Mouse (Mus musculus): ENCODE data around the gene Wfdc5. TPM values are rescaled to one million over a fixed set of nuclear protein-coding genes. Genes with fewer than 3 reads are reported as not detected.

Gene Wfdc5
- polyA plus RNA-seq, 1 experiment from 2014 or later = not detected

DNA sequence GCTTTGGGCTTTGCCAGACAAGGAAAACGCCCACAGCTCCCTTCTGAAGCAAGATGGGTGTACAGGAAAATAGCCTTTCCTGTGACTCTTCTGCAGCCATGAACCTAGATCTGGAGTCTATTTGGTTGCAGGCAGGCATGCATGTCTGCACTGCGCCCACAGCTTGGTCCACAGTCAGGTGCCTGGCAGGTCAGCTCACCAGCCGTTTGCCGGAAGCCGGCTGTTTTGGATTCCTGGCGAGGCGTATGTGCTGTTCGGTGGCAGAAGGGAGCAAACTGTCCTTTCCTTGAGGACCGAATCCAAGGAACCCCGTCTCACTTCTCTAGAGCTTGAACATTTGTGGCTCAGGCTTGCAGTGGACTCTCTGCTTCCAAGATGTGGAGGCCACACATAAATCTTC lies 28.5 kb downstream of the Wfdc5 start:
- Histone ChIP-seq H3K36me3 (replicated peaks; ENCODE audit: insufficient read depth, low read length) (peaks cover 36% of the 10 kb centered on the region), H3K4me2 (ENCODE audit: low read depth, low read length) (no peak overlapping the region), H3K4me3 (ENCODE audit: low read depth, low read length) (no peak overlapping the region), H3K4me1 (ENCODE audit: insufficient read depth) (no peaks in the 10 kb centered on the region), H3K9me3 (ENCODE audit: low read length) (no peaks in the 10 kb centered on the region), H3K27me3 (ENCODE audit: insufficient read depth, low read length) (no peaks in the 10 kb centered on the region), H3K9ac (replicated peaks) (no peak overlapping the region), H3K27ac (ENCODE audit: low read depth) (no peak overlapping the region)
- TF ChIP-seq EP300 (IDR thresholded peaks at IDR 0.05; ENCODE audit: low read depth) (no peak), CTCF (IDR thresholded peaks at IDR 0.05; ENCODE audit: low read depth) (no peak)
- 90% methylated on average over 10 of the region's 10 CpGs for WGBS (ENCODE audit: insufficient replicate concordance)
- DNase-seq (no peak), ATAC-seq (no peak)

DNA sequence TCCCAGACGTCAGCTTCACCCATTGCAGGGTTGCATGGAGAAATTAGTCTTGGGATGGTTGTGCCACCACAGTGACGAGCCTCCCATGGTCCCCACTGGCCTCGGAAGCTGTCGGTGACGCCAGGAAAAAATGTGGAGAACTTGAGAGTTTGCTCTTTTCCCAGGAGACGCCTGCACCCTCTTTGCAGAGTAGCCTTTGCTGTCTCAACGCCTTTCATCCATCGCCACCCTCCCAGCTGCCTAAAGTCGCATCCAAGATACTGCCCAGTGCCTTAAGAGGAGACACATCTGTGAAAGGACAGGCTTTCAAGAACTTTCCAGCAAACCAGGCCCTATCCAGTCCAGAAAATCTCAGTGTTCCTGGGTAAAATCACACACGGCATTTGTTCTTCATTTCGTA lies 30.2 kb downstream of the Wfdc5 start:
- Histone ChIP-seq H3K27me3 (ENCODE audit: insufficient read depth, low read length) (no peaks in the 10 kb centered on the region), H3K27ac (ENCODE audit: low read depth) (no peak overlapping the region), H3K4me2 (ENCODE audit: low read depth, low read length) (no peak overlapping the region), H3K9me3 (ENCODE audit: low read length) (no peaks in the 10 kb centered on the region), H3K4me3 (ENCODE audit: low read depth, low read length) (no peak overlapping the region), H3K4me1 (ENCODE audit: insufficient read depth) (no peaks in the 10 kb centered on the region), H3K9ac (replicated peaks) (no peak overlapping the region), H3K36me3 (replicated peaks; ENCODE audit: insufficient read depth, low read length) (peaks cover 42% of the 10 kb centered on the region)
- DNase-seq = no peak
- WGBS (ENCODE audit: insufficient replicate concordance) = 85% methylated on average over 11 of the region's 11 CpGs
- no peak for ATAC-seq
- TF ChIP-seq CTCF (IDR thresholded peaks at IDR 0.05; ENCODE audit: low read depth) (no peak), EP300 (IDR thresholded peaks at IDR 0.05; ENCODE audit: low read depth) (no peak)

DNA sequence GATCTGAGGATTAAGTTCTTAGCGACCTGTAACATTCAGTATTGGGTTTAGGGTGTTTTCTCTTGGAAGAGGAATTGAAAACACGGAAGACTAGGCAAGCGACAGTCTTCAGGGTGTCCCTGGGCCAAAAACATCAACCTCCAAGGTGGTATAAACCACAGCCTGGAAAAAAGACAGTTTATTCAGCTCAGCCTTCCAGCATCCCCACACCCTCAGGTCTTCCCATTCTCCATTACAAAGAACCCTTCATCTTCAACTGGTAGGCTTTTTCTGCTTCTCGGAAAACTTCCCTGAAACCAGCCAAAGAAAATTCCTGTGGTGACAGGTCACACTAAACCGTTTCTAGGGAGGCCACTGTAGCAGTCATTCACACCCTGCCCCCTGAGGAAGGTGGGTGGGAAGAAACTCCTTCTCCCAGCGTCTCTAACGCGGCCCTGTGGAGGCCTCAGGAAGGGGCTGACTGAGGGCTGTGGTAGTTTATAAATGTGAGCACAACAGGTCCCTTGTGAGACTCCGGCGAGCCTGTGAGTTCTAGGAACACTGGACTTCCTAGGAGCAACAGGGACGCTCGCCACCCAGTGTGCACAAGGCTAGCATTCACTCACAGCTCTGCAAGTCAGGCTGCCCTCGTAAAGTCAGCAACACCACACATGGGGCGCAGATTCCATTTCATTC lies 32.3 kb downstream of the Wfdc5 start:
- no peak for TF ChIP-seq CTCF (IDR thresholded peaks at IDR 0.05; ENCODE audit: low read depth)
- no peak for TF ChIP-seq EP300 (IDR thresholded peaks at IDR 0.05; ENCODE audit: low read depth)
- H3K4me3 ChIP-seq (ENCODE audit: low read depth, low read length) = no peak overlapping the region
- H3K36me3 ChIP-seq (replicated peaks; ENCODE audit: insufficient read depth, low read length) = peaks cover 35% of the 10 kb centered on the region
- ATAC-seq (no peak), DNase-seq (no peak)
- no peaks in the 10 kb centered on the region for H3K4me1 ChIP-seq (ENCODE audit: insufficient read depth)
- H3K9me3 ChIP-seq (ENCODE audit: low read length) = no peaks in the 10 kb centered on the region
- no peak overlapping the region for H3K9ac ChIP-seq (replicated peaks)
- WGBS (ENCODE audit: insufficient replicate concordance) = 80% methylated on average over 14 of the region's 14 CpGs
- no peaks in the 10 kb centered on the region for H3K27me3 ChIP-seq (ENCODE audit: insufficient read depth, low read length)
- H3K27ac ChIP-seq (ENCODE audit: low read depth) = no peak overlapping the region
- no peak overlapping the region for H3K4me2 ChIP-seq (ENCODE audit: low read depth, low read length)

DNA sequence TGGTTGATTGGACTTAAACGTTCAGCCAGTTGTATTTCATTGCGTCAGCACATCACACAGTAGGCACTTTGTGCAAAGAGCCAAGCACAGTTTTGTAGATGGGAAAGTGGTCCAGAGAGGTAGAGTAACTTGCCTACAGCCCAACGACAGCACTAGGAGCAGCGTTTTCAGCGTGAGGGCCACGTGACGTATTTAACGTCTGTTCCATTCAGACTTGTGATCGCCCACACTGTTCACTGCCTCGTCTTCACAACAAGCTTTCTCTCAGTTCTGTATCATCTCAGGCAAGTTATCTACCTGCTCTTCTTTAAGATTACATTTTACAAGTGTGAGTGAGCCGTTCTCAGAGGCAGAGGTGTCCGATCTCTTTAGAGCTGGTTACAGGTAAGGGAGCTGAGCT lies 36.0 kb downstream of the Wfdc5 start:
- ATAC-seq (no peak), DNase-seq (no peak)
- H3K9ac ChIP-seq (replicated peaks) = no peak overlapping the region
- H3K4me1 ChIP-seq (ENCODE audit: insufficient read depth) = no peaks in the 10 kb centered on the region
- no peaks in the 10 kb centered on the region for H3K27me3 ChIP-seq (ENCODE audit: insufficient read depth, low read length)
- no peak overlapping the region for H3K4me2 ChIP-seq (ENCODE audit: low read depth, low read length)
- no peak overlapping the region for H3K27ac ChIP-seq (ENCODE audit: low read depth)
- peaks cover 16% of the 10 kb centered on the region for H3K36me3 ChIP-seq (replicated peaks; ENCODE audit: insufficient read depth, low read length)
- no peaks in the 10 kb centered on the region for H3K9me3 ChIP-seq (ENCODE audit: low read length)
- TF ChIP-seq EP300 (IDR thresholded peaks at IDR 0.05; ENCODE audit: low read depth) (no peak), CTCF (IDR thresholded peaks at IDR 0.05; ENCODE audit: low read depth) (no peak)
- WGBS (ENCODE audit: insufficient replicate concordance) = 90% methylated on average over 12 of the region's 12 CpGs
- no peak overlapping the region for H3K4me3 ChIP-seq (ENCODE audit: low read depth, low read length)

DNA sequence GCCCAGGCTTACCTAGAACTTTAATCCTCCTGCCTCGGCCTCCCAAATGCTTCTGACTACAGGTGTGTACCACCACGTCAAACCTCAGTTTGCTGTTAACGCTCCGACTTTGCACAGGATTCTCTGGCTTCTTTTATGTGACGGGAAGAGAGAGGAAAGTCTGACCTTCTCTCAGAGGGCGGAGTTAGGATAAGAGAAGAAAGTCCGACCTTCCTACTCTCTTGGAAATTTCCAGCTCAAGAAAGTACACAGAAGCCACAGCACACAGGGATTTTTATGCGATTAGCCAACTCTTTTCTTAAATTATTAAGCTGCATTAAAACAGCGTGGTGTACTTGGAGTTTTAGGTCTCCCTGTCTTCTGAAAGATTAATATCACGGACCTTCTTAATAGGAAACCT lies 38.0 kb downstream of the Wfdc5 start:
- Histone ChIP-seq H3K27ac (ENCODE audit: low read depth) (no peak overlapping the region), H3K27me3 (ENCODE audit: insufficient read depth, low read length) (no peaks in the 10 kb centered on the region), H3K4me2 (ENCODE audit: low read depth, low read length) (no peak overlapping the region), H3K4me3 (ENCODE audit: low read depth, low read length) (no peak overlapping the region), H3K9me3 (ENCODE audit: low read length) (no peaks in the 10 kb centered on the region), H3K9ac (replicated peaks) (no peak overlapping the region), H3K4me1 (ENCODE audit: insufficient read depth) (no peaks in the 10 kb centered on the region), H3K36me3 (replicated peaks; ENCODE audit: insufficient read depth, low read length) (peaks cover 18% of the 10 kb centered on the region)
- ATAC-seq = no peak
- no peak for DNase-seq
- TF ChIP-seq EP300 (IDR thresholded peaks at IDR 0.05; ENCODE audit: low read depth) (no peak), CTCF (IDR thresholded peaks at IDR 0.05; ENCODE audit: low read depth) (no peak)
- 89% methylated on average over 10 of the region's 10 CpGs for WGBS (ENCODE audit: insufficient replicate concordance)

DNA sequence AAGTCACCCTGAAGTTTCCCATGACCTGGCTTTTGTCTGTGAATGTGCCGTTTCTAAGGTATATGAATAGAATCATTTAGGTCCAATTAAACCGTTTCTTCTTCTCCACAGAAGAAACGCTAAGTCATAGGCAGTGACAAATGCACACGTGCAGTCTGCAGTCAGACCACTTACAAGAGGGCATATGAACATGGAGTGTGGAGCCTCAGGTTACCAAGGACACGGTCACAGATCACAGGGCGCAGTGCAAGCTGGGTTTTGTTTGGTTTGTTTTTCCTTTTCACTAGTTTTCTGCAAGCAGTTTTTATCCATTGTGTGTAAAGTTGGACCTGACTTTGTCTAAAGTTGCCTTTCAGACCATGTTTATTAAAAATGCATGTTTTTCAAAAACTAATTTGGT lies 38.5 kb downstream of the Wfdc5 start:
- Histone ChIP-seq H3K4me2 (ENCODE audit: low read depth, low read length) (no peak overlapping the region), H3K27me3 (ENCODE audit: insufficient read depth, low read length) (no peaks in the 10 kb centered on the region), H3K9me3 (ENCODE audit: low read length) (no peaks in the 10 kb centered on the region), H3K27ac (ENCODE audit: low read depth) (no peak overlapping the region), H3K4me1 (ENCODE audit: insufficient read depth) (no peaks in the 10 kb centered on the region), H3K4me3 (ENCODE audit: low read depth, low read length) (no peak overlapping the region), H3K9ac (replicated peaks) (no peak overlapping the region), H3K36me3 (replicated peaks; ENCODE audit: insufficient read depth, low read length) (peaks cover 14% of the 10 kb centered on the region)
- ATAC-seq = no peak
- WGBS (ENCODE audit: insufficient replicate concordance) = 68% methylated on average over 6 of the region's 6 CpGs
- no peak for DNase-seq
- TF ChIP-seq CTCF (IDR thresholded peaks at IDR 0.05; ENCODE audit: low read depth) = no peak
- TF ChIP-seq EP300 (IDR thresholded peaks at IDR 0.05; ENCODE audit: low read depth) = no peak

Data from liver, postnatal 0 days (tissue).